8 mouse cellular contexts compared by ENCODE assay signal in the genomic region with DNA sequence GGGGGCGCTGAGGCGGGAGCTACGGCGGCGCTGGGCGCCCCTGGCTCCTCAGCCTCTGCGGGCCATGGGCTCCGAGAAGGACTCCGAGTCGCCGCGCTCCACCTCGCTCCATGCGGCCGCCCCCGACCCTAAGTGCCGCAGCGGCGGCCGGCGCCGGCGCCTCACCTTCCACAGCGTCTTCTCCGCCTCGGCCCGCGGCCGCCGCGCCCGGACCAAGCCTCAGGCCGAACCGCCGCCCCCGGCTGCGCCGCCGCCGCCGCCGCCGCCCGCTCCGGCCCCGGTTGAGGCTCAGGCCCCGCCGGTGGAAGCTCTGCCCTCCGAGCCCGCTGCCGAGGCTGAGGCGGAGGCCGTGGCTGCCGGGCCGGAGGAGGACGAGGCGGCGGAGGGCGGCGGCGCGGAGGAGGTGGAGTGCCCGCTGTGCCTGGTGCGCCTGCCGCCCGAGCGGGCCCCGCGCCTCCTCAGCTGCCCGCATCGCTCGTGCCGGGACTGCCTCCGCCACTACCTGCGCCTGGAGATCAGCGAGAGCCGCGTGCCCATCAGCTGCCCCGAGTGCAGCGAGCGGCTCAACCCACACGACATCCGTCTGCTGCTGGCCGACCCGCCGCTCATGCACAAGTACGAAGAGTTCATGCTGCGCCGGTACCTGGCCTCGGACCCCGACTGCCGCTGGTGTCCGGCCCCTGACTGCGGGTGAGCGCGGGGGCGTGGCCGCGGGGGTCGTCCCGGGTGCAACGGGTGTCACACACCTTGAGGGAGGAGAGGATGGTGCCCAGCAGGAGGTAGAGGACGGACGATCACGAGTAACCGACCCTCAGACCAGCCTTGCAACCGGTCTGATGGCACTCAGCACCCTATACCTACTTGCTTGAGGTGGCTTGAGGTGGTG. TPM values are rescaled to one million over a fixed set of nuclear protein-coding genes. Genes with fewer than 3 reads are reported as not detected.
DNase-seq lines count a peak whose midpoint lies in the region; ATAC-seq and TF ChIP-seq lines count a peak whose summit lies in the region.

Gene Rnf19b (plus strand): TSS at position 65 of the 886 bp plus-strand sequence.

- peak within 1 kb of the TSS; percentile 97 for H3K4me3 ChIP-seq in G1E (ENCODE audit: low read depth, low read length)
- peak within 1 kb of the TSS; percentile 89 for H3K4me3 ChIP-seq in forebrain, embryonic 15.5 days

- no peaks in the 10 kb centered on the region for H3K27me3 ChIP-seq in G1E (ENCODE audit: insufficient read depth, low read length)
- H3K27me3 ChIP-seq in forebrain, embryonic 15.5 days, result no peaks in the 10 kb centered on the region

- H3K36me3 ChIP-seq in G1E (replicated peaks), result peaks cover 31% of the 10 kb centered on the region
- H3K36me3 ChIP-seq in forebrain, embryonic 15.5 days, result no peaks in the 10 kb centered on the region

- H3K9ac ChIP-seq in forebrain, embryonic 15.5 days (replicated peaks), result peak within 1 kb of the TSS; percentile 87

- no peak for ATAC-seq in G1E (ENCODE audit: extremely low read depth, insufficient number of reproducible peaks, low FRiP score, poor library complexity, severe bottlenecking)
- peak; percentile 66 for ATAC-seq in forebrain, embryonic 15.5 days (replicated peaks)

- peak within 1 kb of the TSS; percentile 95 for H3K27ac ChIP-seq in forebrain, embryonic 15.5 days (replicated peaks)

- peak; percentile 40 for DNase-seq in G1E (ENCODE audit: low spot score)
- peak; percentile 63 for DNase-seq in cerebellum, adult 11 months
- peak; percentile 48 to 69 for DNase-seq in heart, postnatal 36 days
- DNase-seq in layer of hippocampus, adult 8-10 months (ENCODE audit: low spot score in 2 of 2), result peak in 1 of 2 experiments; percentile 21
- DNase-seq in lung, postnatal 10 days, result peak; percentile 46
- peak; percentile 59 for DNase-seq in retina, postnatal 1 day
- peak; percentile 45 for DNase-seq in urinary bladder, postnatal 25 days (ENCODE audit: low spot score)

- intact Hi-C loops in heart, postnatal 36 days (cut with DNase I), result loop anchor here (2.0 kb wide), 1 partner anchor 66 kb away; no protein-coding TSS in a partner anchor

- no peak for TF ChIP-seq CTCF in G1E (IDR thresholded peaks at IDR 0.05; ENCODE audit: low read depth, low read length)

- no peaks in the 10 kb centered on the region for H3K9me3 ChIP-seq in G1E (replicated peaks)
- no peaks in the 10 kb centered on the region for H3K9me3 ChIP-seq in forebrain, embryonic 15.5 days

- H3K4me1 ChIP-seq in G1E (ENCODE audit: insufficient read depth, low read depth, low read length), result peaks cover 50% of the 10 kb centered on the region
- peaks cover 22% of the 10 kb centered on the region for H3K4me1 ChIP-seq in forebrain, embryonic 15.5 days

- H3K4me2 ChIP-seq in forebrain, embryonic 15.5 days (replicated peaks), result peak within 1 kb of the TSS; percentile 96

- under 1% methylated on average over 106 of the region's 107 CpGs for whole genome bisulfite sequencing in forebrain, embryonic 15.5 days

RNA-seq across cellular contexts. Expression of gene Rnf19b, which starts in this region (rescaled TPM):
- total RNA-seq in G1E (2014; fragmentation: Nextera tagmentation) (10.8 and 14.2 TPM in 2 replicates), G1E (2017) (76.9 and 87.2 TPM in 2 replicates)
- 42.8 and 48.1 TPM in 2 replicates for polyA plus RNA-seq in G1E (2012)
- 23.0 and 23.2 TPM in 2 replicates for polyA plus RNA-seq in forebrain, embryonic 15.5 days (2015; fragmentation: Nextera tagmentation; extraction: Ambion mirVana)
- total RNA-seq in heart, postnatal 36 days (2021), result 10 to 100 TPM; 24.3 to 27.2 TPM
- total RNA-seq in layer of hippocampus, adult 8-10 months (2022), result 10 to 100 TPM; 38.6 to 49.5 (median 41.8) TPM
